Mouse (Mus musculus): ENCODE results near the gene Gsg1l. TPM values are rescaled to one million over a fixed set of nuclear protein-coding genes. Genes with fewer than 3 reads are reported as not detected.

The Gsg1l gene
- polyA plus RNA-seq, 1 experiment, result 0.05 TPM

DNA sequence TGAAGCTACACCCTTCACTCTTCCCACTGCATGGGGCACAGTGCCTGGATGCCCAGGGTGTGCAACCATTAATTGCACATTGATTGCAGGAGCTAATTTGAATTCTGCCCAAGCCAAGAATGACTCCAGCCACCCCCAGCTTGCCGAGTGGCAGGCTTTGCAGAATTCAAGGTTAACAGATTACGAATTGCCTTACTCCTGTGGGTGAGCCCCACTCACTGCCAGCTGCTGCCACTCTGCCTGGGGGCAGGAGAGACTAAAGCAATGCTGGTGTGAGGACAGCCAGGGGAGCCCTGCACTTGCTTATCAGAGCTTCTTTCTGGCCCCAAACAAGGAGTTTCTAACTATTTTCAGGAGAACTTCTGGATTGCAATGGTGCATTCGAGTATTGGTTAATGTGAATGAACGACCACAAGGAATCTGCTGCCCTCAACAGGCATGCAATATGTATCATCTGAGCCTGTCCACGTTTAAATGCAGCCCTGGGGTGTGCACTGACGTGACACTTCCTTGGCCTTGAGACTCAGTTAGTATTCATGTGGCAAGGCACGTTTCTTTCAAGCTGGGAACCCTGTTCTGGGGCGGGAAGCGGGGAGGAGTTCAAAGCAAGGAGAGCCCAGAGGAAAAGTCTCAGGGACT, 1.2 kb upstream of the Gsg1l start:
- Histone ChIP-seq H3K36me3 (ENCODE audit: control insufficient read depth, insufficient read depth, low read length) (no peaks in the 10 kb centered on the region), H3K27me3 (ENCODE audit: control insufficient read depth, insufficient read depth, low read length) (peaks cover 13% of the 10 kb centered on the region), H3K27ac (ENCODE audit: insufficient read depth, low read length) (no peak overlapping the region), H3K4me1 (ENCODE audit: control insufficient read depth, insufficient read depth, insufficient read length) (no peaks in the 10 kb centered on the region; the same call in 1 of the 2 replicates), H3K4me3 (ENCODE audit: extremely low read depth, insufficient read depth, insufficient read length) (no peak overlapping the region)
- TF ChIP-seq POLR2A (IDR thresholded peaks at IDR 0.05; ENCODE audit: low read depth, low read length), result no peak
- no peak for TF ChIP-seq CTCF (IDR thresholded peaks at IDR 0.05; ENCODE audit: extremely low read depth, insufficient read depth, insufficient read length, insufficient replicate concordance)
- DNase-seq (ENCODE audit: low read depth in 1 of 2, low spot score in 2 of 2), result no peak
- WGBS, result 15% methylated on average over 9 of the region's 9 CpGs

DNA sequence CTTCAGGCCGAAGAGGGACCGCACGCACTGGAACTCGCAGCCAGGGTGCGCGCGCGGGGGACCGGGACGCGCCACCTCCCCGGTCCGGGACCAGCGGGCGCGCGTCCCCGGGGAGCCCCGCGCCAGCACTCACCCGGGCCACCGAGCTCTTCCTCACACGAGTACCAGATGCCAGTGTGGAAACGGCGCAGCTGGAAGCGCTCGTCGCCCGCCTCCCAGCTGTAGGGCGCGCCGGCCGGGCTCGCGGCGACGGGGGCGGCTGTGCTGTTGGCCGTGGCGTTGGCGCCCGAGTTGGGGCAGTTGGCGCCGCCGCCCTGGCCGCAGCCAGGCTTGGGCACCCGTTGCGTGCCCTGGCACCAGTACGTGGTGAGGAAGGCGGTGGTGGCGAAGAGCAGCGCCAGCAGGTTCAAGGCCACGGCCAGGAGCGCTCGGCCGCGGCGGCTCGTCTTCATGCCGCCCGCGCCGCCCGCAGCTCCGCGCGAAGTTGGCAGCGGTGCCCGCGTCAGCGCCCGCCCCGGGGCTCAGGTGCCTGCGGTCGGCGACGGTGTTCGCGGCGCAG, 405 bp downstream of the Gsg1l start:
- Histone ChIP-seq H3K4me1 (ENCODE audit: control insufficient read depth, insufficient read depth, insufficient read length) (no peaks in the 10 kb centered on the region; the same call in 1 of the 2 replicates), H3K4me3 (ENCODE audit: extremely low read depth, insufficient read depth, insufficient read length) (no peak overlapping the region; the same call in 1 of the 2 replicates), H3K27me3 (ENCODE audit: control insufficient read depth, insufficient read depth, low read length) (peaks cover 13% of the 10 kb centered on the region), H3K36me3 (ENCODE audit: control insufficient read depth, insufficient read depth, low read length) (no peaks in the 10 kb centered on the region), H3K27ac (ENCODE audit: insufficient read depth, low read length) (no peak overlapping the region)
- TF ChIP-seq CTCF (IDR thresholded peaks at IDR 0.05; ENCODE audit: extremely low read depth, insufficient read depth, insufficient read length, insufficient replicate concordance) (no peak), POLR2A (IDR thresholded peaks at IDR 0.05; ENCODE audit: low read depth, low read length) (no peak)
- WGBS, result 2% methylated on average over 80 of the region's 80 CpGs
- DNase-seq (ENCODE audit: low read depth in 1 of 2, low spot score in 2 of 2), result no peak

GRCm38 (mm10) chr7:126080949-126081654, 1.1 kb downstream of the Gsg1l start:
- 33% methylated on average over 16 of the region's 16 CpGs for WGBS
- TF ChIP-seq CTCF (IDR thresholded peaks at IDR 0.05; ENCODE audit: extremely low read depth, insufficient read depth, insufficient read length, insufficient replicate concordance) (no peak), POLR2A (IDR thresholded peaks at IDR 0.05; ENCODE audit: low read depth, low read length) (no peak)
- Histone ChIP-seq H3K36me3 (ENCODE audit: control insufficient read depth, insufficient read depth, low read length) (no peaks in the 10 kb centered on the region), H3K4me3 (ENCODE audit: extremely low read depth, insufficient read depth, insufficient read length) (no peak overlapping the region), H3K4me1 (ENCODE audit: control insufficient read depth, insufficient read depth, insufficient read length) (no peaks in the 10 kb centered on the region; the same call in 1 of the 2 replicates), H3K27me3 (ENCODE audit: control insufficient read depth, insufficient read depth, low read length) (peaks cover 13% of the 10 kb centered on the region), H3K27ac (ENCODE audit: insufficient read depth, low read length) (no peak overlapping the region)
- DNase-seq (ENCODE audit: low read depth in 1 of 2, low spot score in 2 of 2), result no peak

GRCm38 (mm10) chr7:126076935-126077334, 5.3 kb downstream of the Gsg1l start:
- Histone ChIP-seq H3K36me3 (ENCODE audit: control insufficient read depth, insufficient read depth, low read length) (no peaks in the 10 kb centered on the region), H3K4me1 (ENCODE audit: control insufficient read depth, insufficient read depth, insufficient read length) (no peaks in the 10 kb centered on the region; the same call in none of the 2 replicates), H3K27ac (ENCODE audit: insufficient read depth, low read length) (no peak overlapping the region), H3K4me3 (ENCODE audit: extremely low read depth, insufficient read depth, insufficient read length) (no peak overlapping the region), H3K27me3 (ENCODE audit: control insufficient read depth, insufficient read depth, low read length) (peaks cover 6% of the 10 kb centered on the region)
- TF ChIP-seq POLR2A (IDR thresholded peaks at IDR 0.05; ENCODE audit: low read depth, low read length) (no peak), CTCF (IDR thresholded peaks at IDR 0.05; ENCODE audit: extremely low read depth, insufficient read depth, insufficient read length, insufficient replicate concordance) (no peak)
- no peak for DNase-seq (ENCODE audit: low read depth in 1 of 2, low spot score in 2 of 2)
- WGBS, result 91% methylated on average over 1 of the region's 1 CpGs

- Histone ChIP-seq H3K36me3 (ENCODE audit: control insufficient read depth, insufficient read depth, low read length) (no peaks in the 10 kb centered on the region), H3K4me3 (ENCODE audit: extremely low read depth, insufficient read depth, insufficient read length) (no peak overlapping the region), H3K27ac (ENCODE audit: insufficient read depth, low read length) (no peak overlapping the region), H3K27me3 (ENCODE audit: control insufficient read depth, insufficient read depth, low read length) (no peaks in the 10 kb centered on the region), H3K4me1 (ENCODE audit: control insufficient read depth, insufficient read depth, insufficient read length) (no peaks in the 10 kb centered on the region; the same call in 1 of the 2 replicates)
- no peak for DNase-seq (ENCODE audit: low read depth in 1 of 2, low spot score in 2 of 2)
- 11% methylated on average over 9 of the region's 9 CpGs for WGBS
- no peak for TF ChIP-seq POLR2A (IDR thresholded peaks at IDR 0.05; ENCODE audit: low read depth, low read length)
- no peak for TF ChIP-seq CTCF (IDR thresholded peaks at IDR 0.05; ENCODE audit: extremely low read depth, insufficient read depth, insufficient read length, insufficient replicate concordance)
Observed at GRCm38 (mm10) chr7:126075058-126075457, 7.2 kb downstream of the Gsg1l start.

DNA sequence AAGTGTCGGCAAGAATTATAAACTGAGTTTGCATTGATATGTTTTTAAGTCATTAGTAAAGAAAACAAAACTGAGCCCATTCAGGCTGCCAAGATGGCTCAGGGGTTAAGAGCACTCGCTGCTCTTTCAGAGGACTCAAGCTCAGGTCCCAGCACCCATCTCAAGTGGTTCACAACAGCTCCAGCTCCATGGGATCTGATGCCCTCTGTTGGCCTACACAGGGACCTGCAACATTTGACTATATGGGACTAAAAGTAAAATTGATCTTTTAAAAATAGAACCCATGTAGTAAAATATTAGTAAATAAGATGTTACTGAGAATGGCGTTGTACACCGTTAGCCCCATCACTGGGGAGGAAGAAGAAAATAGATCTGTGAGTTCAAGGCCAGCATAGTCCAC, 11.9 kb downstream of the Gsg1l start:
- 93% methylated on average over 4 of the region's 4 CpGs for WGBS
- TF ChIP-seq POLR2A (IDR thresholded peaks at IDR 0.05; ENCODE audit: low read depth, low read length), result no peak
- TF ChIP-seq CTCF (IDR thresholded peaks at IDR 0.05; ENCODE audit: extremely low read depth, insufficient read depth, insufficient read length, insufficient replicate concordance), result no peak

More for the DNA sequence above, 11.9 kb downstream of the Gsg1l start:
- no peaks in the 10 kb centered on the region; the same call in 1 of the 2 replicates for H3K4me1 ChIP-seq (ENCODE audit: control insufficient read depth, insufficient read depth, insufficient read length)
- no peak overlapping the region for H3K27ac ChIP-seq (ENCODE audit: insufficient read depth, low read length)
- no peaks in the 10 kb centered on the region for H3K36me3 ChIP-seq (ENCODE audit: control insufficient read depth, insufficient read depth, low read length)
- no peak for DNase-seq (ENCODE audit: low read depth in 1 of 2, low spot score in 2 of 2)
- H3K4me3 ChIP-seq (ENCODE audit: extremely low read depth, insufficient read depth, insufficient read length), result no peak overlapping the region
- no peaks in the 10 kb centered on the region for H3K27me3 ChIP-seq (ENCODE audit: control insufficient read depth, insufficient read depth, low read length)
